Mouse (Mus musculus): ENCODE data around the gene Tenm4.

DNA sequence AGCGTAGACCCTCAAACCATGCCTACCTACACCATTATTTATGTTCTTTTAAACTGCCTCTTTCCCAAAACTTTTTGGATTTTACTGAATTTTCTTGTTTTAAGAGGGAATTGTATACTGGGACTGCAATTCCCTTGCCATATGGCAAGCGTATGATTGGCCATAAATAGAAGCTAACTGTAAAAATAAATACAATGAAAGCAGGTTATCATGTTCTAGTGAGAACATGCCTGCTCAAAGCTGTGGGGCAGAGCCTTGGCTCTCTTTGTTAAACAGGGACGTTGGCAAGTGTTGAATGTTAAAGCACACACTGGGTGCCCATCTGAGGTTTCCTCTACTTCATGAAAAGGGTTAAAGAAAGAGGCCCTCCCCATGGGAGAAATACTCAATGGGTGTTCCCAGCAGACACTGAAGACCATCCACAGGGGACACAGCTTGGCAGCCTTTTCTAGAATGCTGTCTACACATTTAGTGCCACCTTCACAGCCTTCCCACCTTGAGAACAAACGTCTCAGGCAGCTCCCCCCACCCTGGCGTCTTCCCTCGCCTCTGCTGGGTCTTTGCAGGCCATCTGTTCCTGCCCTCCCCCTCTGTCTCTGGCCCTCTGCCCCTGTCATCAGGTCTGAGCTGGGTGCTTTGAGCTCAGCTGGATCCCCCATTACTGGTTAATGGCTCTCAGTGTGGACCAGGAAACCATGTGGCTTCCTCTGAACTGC is 480.7 kb downstream of the Tenm4 start:
- no peak for TF ChIP-seq EP300 (IDR thresholded peaks at IDR 0.05)
- no peak for TF ChIP-seq CTCF (IDR thresholded peaks at IDR 0.05)

Measured in lung, postnatal 0 days (tissue).